Mouse (Mus musculus) hindbrain, postnatal 0 days (tissue): Measurements from ENCODE around the gene Sfswap. TPM values are rescaled to one million over a fixed set of nuclear protein-coding genes. Genes with fewer than 3 reads are reported as not detected.

ENCODE experiments used
- ATAC-seq: fragments of 200-750 bp; cut with Nextera tagmentation; 2 replicates; pipeline ENCODE4 v1.8.0; 2017; ENCODE audit warnings: mild to moderate bottlenecking, moderate TSS enrichment, moderate library complexity
- DNase-seq: peaks from one replicate; pipeline ENCODE4 v3.0.0-alpha.2; 2015; ENCODE audit warnings: low spot score
- H3K27ac ChIP-seq: fragments of 300-500 bp; sonication (generic); 2 replicates; pipeline ENCODE4 v1.5.1; 2014; ENCODE audit warnings: mild to moderate bottlenecking
- H3K27me3 ChIP-seq: fragments of 300-500 bp; sonication (generic); 2 replicates; pipeline ENCODE4 v1.6.1; 2014; ENCODE audit warnings: low read length, mixed read lengths; ENCODE audit not compliant: insufficient read depth
- H3K36me3 ChIP-seq: fragments of 300-500 bp; sonication (generic); 2 replicates; pipeline ENCODE4 v1.6.1; 2014; ENCODE audit warnings: low read length, mixed read lengths; ENCODE audit not compliant: insufficient read depth
- H3K4me1 ChIP-seq: fragments of 300-500 bp; sonication (generic); 2 replicates; pipeline ENCODE4 v1.6.1; 2014; ENCODE audit warnings: antibody characterized with exemption, low read length, mixed read lengths; ENCODE audit not compliant: insufficient read depth
- H3K4me2 ChIP-seq: fragments of 300-500 bp; sonication (generic); 2 replicates; pipeline ENCODE4 v1.6.1; 2014; ENCODE audit warnings: low read depth, mild to moderate bottlenecking, low read length, moderate library complexity, mixed read lengths
- H3K4me3 ChIP-seq: fragments of 300-500 bp; sonication (generic); 2 replicates; pipeline ENCODE4 v1.5.1; 2014; ENCODE audit warnings: low read length
- H3K9ac ChIP-seq: fragments of 300-500 bp; sonication (generic); replicated peaks from 2 replicates; pipeline ENCODE4 v1.6.1; 2014; ENCODE audit warnings: mild to moderate bottlenecking, low read length, moderate library complexity, mixed read lengths
- H3K9me3 ChIP-seq: fragments of 300-500 bp; sonication (generic); 2 replicates; pipeline ENCODE4 v1.6.1; 2016; ENCODE audit warnings: low read length, mixed read lengths
- CTCF ChIP-seq: IDR thresholded peaks from 2 replicates; pipeline ENCODE4 v1.5.1; 2016; ENCODE audit warnings: antibody characterized with exemption, control low read depth, low read depth
- WGBS: fragments of 180-500 bp; shearing (Covaris S2); extraction: QIAGEN DNeasy Blood & Tissue Kit; methylation state at CpG from one replicate; pipeline ENCODE4 v1.1.7; 2014; 5-methylcytosine and 5-hydroxymethylcytosine counted together
- polyA plus RNA-seq: library from polyadenylated mRNA; unstranded; fragments of >200 nt; fragmentation: Nextera tagmentation; extraction: Ambion mirVana; gene quantifications from 2 replicates; pipeline ENCODE4 v1.2.1, GENCODE M21; 2015
- total RNA-seq: library from RNA; depleted of rRNA; stranded (reverse); fragments of >200 nt; gene quantifications from 2 replicates; pipeline ENCODE4 v1.2.3, GENCODE M21; 2014; rRNA removed

Sfswap gene
- 90.7 and 97.3 TPM in 2 replicates for total RNA-seq
- polyA plus RNA-seq: 44.3 and 48.9 TPM in 2 replicates

DNA sequence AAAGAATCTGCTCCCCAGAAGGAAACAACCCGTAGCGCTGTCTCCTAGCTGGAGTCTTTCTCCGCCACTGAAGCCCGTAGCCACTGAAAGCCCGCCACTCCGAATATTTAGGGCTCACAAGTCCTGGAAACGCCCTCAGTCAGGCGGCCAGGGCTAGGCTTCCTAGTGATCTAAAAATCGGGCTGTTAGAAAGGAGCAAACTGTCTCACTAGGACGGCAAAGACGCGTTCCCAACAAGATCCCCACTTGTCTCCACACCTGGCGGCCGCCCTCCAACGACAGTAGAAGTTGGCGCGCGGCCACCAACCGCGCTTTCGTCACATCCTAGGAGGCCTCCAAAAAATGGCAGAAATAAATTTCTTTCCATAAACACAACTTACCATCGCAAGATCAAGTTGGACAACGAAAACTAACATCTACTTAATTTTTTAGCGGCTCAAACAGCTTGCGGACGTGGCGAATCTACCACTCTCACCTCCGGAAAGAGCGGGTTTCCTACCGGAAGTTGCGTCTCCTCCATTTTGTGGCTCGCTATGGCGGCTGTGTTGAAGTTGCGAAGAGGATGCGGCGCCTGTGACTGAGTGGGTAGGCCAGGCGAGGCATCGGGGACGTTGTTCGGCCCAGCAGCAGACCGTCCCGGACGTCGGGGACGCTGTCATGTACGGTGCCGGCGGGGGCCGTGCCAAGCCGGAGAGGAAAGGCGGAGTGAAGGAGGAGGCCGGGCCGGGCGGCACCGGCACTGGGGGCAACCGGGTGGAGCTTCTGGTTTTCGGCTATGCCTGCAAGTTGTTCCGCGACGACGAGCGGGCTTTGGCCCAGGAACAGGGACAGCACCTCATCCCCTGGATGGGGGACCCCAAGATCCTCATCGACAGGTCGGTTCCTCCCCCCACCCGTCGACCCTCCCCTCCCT lies at the start of gene Sfswap:
TSS of gene Sfswap (plus strand) at position 500 of the 913 bp plus-strand sequence.
- WGBS: under 1% methylated on average over 64 of the region's 66 CpGs
- peak; percentile 89 for DNase-seq
- peak within 1 kb of the TSS; percentile 86 for H3K27ac ChIP-seq
- ATAC-seq: peak; percentile 84
- peaks cover 10% of the 10 kb centered on the region for H3K36me3 ChIP-seq
- H3K4me1 ChIP-seq: peaks cover 12% of the 10 kb centered on the region
- H3K9me3 ChIP-seq: no peaks in the 10 kb centered on the region
- peaks cover 6% of the 10 kb centered on the region; the same call in 1 of the 2 replicates for H3K27me3 ChIP-seq
- peak; percentile 27; the same call in 1 of the 2 replicates for TF ChIP-seq CTCF
- peak within 1 kb of the TSS; percentile 89 for H3K9ac ChIP-seq
- H3K4me2 ChIP-seq: peak within 1 kb of the TSS; percentile 96
- H3K4me3 ChIP-seq: peak within 1 kb of the TSS; percentile 100

DNA sequence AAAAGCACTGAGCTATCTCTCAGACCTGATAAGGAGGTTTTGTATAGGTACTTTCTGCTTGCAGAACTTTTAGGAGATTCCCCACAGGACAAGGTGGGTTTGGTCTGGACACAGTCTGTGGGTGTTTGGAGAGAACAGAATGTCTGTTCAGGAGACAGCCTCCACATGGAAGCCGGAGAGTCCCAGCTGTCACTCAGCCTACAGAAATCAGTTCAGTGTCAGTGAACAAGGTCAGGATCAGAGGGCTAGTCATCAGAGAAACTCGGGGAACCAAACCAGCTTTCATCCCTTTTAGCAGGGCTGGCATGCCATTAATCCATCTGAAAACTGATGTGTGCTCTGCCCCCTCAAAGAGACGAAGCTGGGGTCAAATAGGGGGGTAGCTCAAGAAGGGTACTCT lies 48.5 kb upstream of the Sfswap start:
- ATAC-seq (no peak), DNase-seq (no peak)
- Histone ChIP-seq H3K4me1 (peaks cover 33% of the 10 kb centered on the region), H3K4me3 (no peak overlapping the region), H3K4me2 (no peak overlapping the region), H3K36me3 (no peaks in the 10 kb centered on the region), H3K27me3 (no peaks in the 10 kb centered on the region), H3K9me3 (no peaks in the 10 kb centered on the region), H3K27ac (no peak overlapping the region), H3K9ac (no peak overlapping the region)
- TF ChIP-seq CTCF: no peak
- 24% methylated on average over 3 of the region's 3 CpGs for WGBS

DNA sequence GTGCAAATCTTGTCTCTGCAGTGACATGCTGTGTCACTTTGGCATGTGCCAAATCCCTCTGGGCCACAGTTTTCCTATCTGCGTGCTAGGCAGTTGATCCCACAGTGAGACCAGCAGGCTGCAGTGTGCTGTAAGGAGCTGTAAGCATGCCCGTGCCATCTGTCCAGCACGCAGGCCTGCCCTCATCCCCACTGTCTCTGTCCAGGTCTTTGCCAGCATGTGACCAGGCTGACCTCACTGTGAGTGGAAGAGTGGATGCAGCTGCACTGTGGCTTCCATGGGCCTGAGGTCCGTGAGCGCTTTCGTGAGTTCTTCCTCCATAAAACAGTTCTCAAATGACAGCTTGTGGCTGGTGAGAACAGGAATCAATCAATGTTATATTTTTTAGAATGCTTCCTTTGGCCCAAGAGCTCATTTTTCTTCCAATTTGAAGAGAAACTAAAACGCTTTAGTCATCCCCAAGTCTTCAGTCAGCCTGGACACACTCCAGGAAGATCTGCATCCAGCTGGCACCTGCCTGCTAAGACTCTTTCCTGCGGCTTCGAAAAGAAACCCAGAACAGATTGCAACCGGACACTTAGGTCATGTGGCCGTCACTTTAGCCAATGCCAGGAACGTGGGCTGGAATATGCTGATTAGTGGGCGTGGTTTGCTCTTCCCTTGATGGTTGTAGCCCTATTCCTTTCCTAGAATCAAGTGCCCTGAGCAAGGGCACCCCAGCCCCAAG lies 46.1 kb upstream of the Sfswap start:
- 11% methylated on average over 13 of the region's 13 CpGs for WGBS
- H3K4me3 ChIP-seq: peak overlapping the region; percentile 4
- H3K27ac ChIP-seq: peak overlapping the region; percentile 74
- DNase-seq (peak; percentile 91), ATAC-seq (peak; percentile 85)
- H3K4me2 ChIP-seq: peak overlapping the region; percentile 16; the same call in 1 of the 2 replicates
- no peaks in the 10 kb centered on the region for H3K27me3 ChIP-seq
- no peak for TF ChIP-seq CTCF
- H3K9me3 ChIP-seq: no peaks in the 10 kb centered on the region
- H3K36me3 ChIP-seq: no peaks in the 10 kb centered on the region
- peaks cover 29% of the 10 kb centered on the region; the same call in 1 of the 2 replicates for H3K4me1 ChIP-seq
- no peak overlapping the region for H3K9ac ChIP-seq

DNA sequence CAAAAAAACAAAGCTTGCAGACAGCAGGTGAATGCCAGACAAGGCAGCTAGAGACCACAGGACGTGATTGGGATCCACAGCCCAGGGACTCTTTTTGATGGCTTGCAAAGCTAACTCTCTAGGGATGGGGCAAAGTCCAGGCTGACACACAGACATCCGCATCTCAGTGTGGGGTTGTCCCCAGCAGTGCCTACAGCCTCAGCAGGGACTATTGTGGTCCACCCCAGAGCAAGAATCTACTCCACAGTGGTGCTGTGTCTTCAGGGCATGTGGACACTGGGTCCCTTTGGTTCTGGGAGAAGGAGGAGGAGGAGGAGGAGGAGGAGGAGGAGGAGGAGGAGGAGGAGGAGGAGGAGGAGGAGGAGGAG lies 45.5 kb upstream of the Sfswap start:
- no peak for TF ChIP-seq CTCF
- no peak for DNase-seq
- Histone ChIP-seq H3K4me3 (no peak overlapping the region), H3K9me3 (no peaks in the 10 kb centered on the region), H3K36me3 (no peaks in the 10 kb centered on the region), H3K27me3 (no peaks in the 10 kb centered on the region), H3K9ac (no peak overlapping the region), H3K27ac (peak overlapping the region; percentile 74; the same call in 1 of the 2 replicates), H3K4me2 (peak overlapping the region; percentile 16; the same call in 1 of the 2 replicates), H3K4me1 (peaks cover 26% of the 10 kb centered on the region; the same call in 1 of the 2 replicates)
- no peak for ATAC-seq
- 31% methylated on average over 2 of the region's 2 CpGs for WGBS

DNA sequence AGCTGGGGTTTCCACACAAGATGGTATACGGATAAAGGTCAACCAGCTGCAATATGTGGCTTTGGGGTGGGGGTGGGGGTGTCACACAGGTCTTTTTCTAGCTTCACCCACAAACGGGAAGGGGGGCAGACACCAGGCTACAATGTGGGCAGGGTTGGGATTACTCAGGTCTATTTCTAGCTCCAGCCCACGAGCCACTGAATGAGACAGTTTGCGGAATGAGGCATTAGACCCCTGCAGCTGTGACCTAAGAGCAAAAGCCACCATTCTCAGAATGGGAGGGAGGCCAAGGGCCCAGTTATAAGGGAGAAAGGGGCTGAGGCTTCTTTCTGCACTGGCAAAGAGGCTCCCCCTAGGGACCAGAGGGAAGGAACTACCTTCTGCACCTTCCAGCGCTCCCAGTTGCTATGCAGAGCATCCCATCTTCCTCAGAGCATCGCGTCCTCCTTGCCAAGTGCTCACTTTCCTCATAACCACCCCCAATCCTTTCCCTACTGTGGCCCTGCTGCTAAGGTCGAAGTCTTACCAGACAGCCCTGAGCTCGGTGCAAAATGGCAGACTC lies 44.4 kb upstream of the Sfswap start:
- DNase-seq (no peak), ATAC-seq (no peak)
- Histone ChIP-seq H3K27ac (no peak overlapping the region), H3K36me3 (no peaks in the 10 kb centered on the region), H3K4me3 (no peak overlapping the region), H3K9me3 (no peaks in the 10 kb centered on the region), H3K9ac (no peak overlapping the region), H3K27me3 (no peaks in the 10 kb centered on the region), H3K4me1 (peaks cover 26% of the 10 kb centered on the region; the same call in 1 of the 2 replicates), H3K4me2 (no peak overlapping the region)
- 47% methylated on average over 9 of the region's 9 CpGs for WGBS
- no peak; the same call in 1 of the 2 replicates for TF ChIP-seq CTCF

DNA sequence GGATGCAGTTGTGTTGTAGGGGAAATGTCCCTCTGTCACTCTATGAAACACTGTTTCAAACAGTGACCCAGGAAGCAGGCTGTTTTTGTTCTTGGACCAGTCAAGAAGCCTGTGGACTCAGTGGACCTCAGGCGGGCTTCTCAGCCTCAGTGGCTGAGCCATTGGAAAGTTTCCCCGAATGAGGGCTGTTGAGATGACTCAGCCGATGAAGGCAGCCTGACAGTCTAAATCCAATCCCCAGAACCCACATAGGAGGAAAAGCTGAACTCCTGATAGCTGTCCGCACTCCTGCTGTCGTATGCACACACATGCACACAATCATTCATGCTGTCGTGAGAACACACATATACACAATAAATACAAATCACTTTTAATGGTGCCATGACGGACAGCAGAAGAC lies 42.9 kb upstream of the Sfswap start:
- Histone ChIP-seq H3K36me3 (no peaks in the 10 kb centered on the region), H3K9ac (no peak overlapping the region), H3K4me3 (no peak overlapping the region), H3K4me1 (peaks cover 26% of the 10 kb centered on the region; the same call in 1 of the 2 replicates), H3K9me3 (no peaks in the 10 kb centered on the region), H3K27ac (no peak overlapping the region), H3K27me3 (no peaks in the 10 kb centered on the region), H3K4me2 (no peak overlapping the region)
- whole genome bisulfite sequencing: 47% methylated on average over 7 of the region's 7 CpGs
- no peak for TF ChIP-seq CTCF
- DNase-seq (no peak), ATAC-seq (no peak)
